Mouse (Mus musculus) limb, embryonic 14.5 days (tissue): Measurements from ENCODE around the gene Prim1. TPM values are rescaled to one million over a fixed set of nuclear protein-coding genes. Genes with fewer than 3 reads are reported as not detected.

ENCODE experiments used
- ATAC-seq: fragments of 200-750 bp; cut with Nextera tagmentation; 2 replicates; pipeline ENCODE4 v1.8.0; 2017; ENCODE audit warnings: low read depth, moderate number of reproducible peaks, moderate TSS enrichment; ENCODE audit not compliant: low FRiP score
- DNase-seq: peaks from one replicate; pipeline ENCODE4 v3.0.0-alpha.2; 2015; ENCODE audit warnings: low spot score
- H3K27ac ChIP-seq: fragments of 300-500 bp; sonication (generic); replicated peaks from 2 replicates; pipeline ENCODE4 v1.5.1; 2014; ENCODE audit warnings: low read depth, mild to moderate bottlenecking, low read length, moderate library complexity, mixed read lengths
- H3K27me3 ChIP-seq: fragments of 300-500 bp; sonication (generic); 2 replicates; pipeline ENCODE4 v1.6.1; 2014; ENCODE audit warnings: low read length, mixed read lengths; ENCODE audit not compliant: control insufficient read depth, insufficient read depth
- H3K36me3 ChIP-seq: fragments of 300-500 bp; sonication (generic); 2 replicates; pipeline ENCODE4 v1.6.1; 2014; ENCODE audit warnings: mild to moderate bottlenecking, low read length, moderate library complexity, mixed read lengths; ENCODE audit not compliant: control insufficient read depth, insufficient read depth
- H3K4me1 ChIP-seq: fragments of 300-500 bp; sonication (generic); 2 replicates; pipeline ENCODE4 v1.6.1; 2014; ENCODE audit warnings: antibody characterized with exemption, low read length, mixed read lengths; ENCODE audit not compliant: control insufficient read depth, insufficient read depth
- H3K4me2 ChIP-seq: fragments of 300-500 bp; sonication (generic); replicated peaks from 2 replicates; pipeline ENCODE4 v1.6.1; 2014; ENCODE audit warnings: low read depth, mild to moderate bottlenecking, low read length, moderate library complexity; ENCODE audit not compliant: severe bottlenecking
- H3K4me3 ChIP-seq: fragments of 300-500 bp; sonication (generic); replicated peaks from 2 replicates; pipeline ENCODE4 v1.5.1; 2014; ENCODE audit warnings: low read length
- H3K9ac ChIP-seq: fragments of 300-500 bp; sonication (generic); 2 replicates; pipeline ENCODE4 v1.6.1; 2014; ENCODE audit warnings: mild to moderate bottlenecking, low read depth, low read length, moderate library complexity; ENCODE audit not compliant: severe bottlenecking
- H3K9me3 ChIP-seq: fragments of 300-500 bp; sonication (generic); 2 replicates; pipeline ENCODE4 v1.6.1; 2016; ENCODE audit warnings: low read length; ENCODE audit not compliant: control insufficient read depth
- POLR2A ChIP-seq: fragments of 200-500 bp; IDR thresholded peaks from 2 replicates; pipeline ENCODE4 v1.8.0; 2012; ENCODE audit warnings: inconsistent platforms, mild to moderate bottlenecking, moderate library complexity, borderline replicate concordance; ENCODE audit not compliant: insufficient read depth, insufficient read length; ENCODE audit errors: extremely low read depth
- WGBS: fragments of 180-500 bp; shearing (Covaris S2); extraction: QIAGEN DNeasy Blood & Tissue Kit; methylation state at CpG from one replicate; pipeline ENCODE4 v1.1.7; 2014; 5-methylcytosine and 5-hydroxymethylcytosine counted together
- polyA plus RNA-seq, 2 experiments: library from polyadenylated mRNA; depleted of rRNA in 1 of 2; stranded (reverse) in 1 of 2; unstranded in 1 of 2; fragments of >200 nt; fragmentation: Nextera tagmentation in 1 of 2; extraction: Ambion mirVana in 1 of 2; gene quantifications; 2 replicates each; pipeline versions ENCODE4 v1.2.1 to v1.2.3; 2012 to 2014

Gene Prim1
- polyA plus RNA-seq, 2 experiments, result 59.5 to 73.9 TPM

DNA sequence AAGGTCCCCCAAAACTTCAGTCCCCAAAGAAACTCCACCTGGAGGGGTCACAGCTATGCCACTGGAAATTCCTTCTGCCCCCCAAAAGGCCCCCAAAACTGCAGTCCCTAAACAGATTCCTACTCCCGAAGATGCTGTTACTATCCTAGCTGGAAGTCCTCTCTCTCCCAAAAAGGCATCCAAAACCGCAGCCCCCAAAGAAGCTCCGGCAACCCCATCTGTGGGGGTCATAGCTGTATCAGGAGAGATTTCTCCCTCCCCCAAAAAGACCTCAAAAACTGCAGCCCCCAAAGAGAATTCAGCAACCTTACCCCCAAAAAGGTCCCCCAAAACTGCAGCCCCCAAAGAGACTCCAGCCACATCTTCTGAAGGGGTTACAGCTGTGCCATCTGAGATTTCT, 27.5 kb downstream of the Prim1 start:
- H3K4me1 ChIP-seq, result peaks cover 16% of the 10 kb centered on the region
- 85% methylated on average over 3 of the region's 3 CpGs for WGBS
- DNase-seq, result no peak
- no peak for TF ChIP-seq POLR2A
- no peak overlapping the region for H3K9ac ChIP-seq
- no peak overlapping the region for H3K4me3 ChIP-seq
- H3K9me3 ChIP-seq, result no peaks in the 10 kb centered on the region
- H3K4me2 ChIP-seq, result no peak overlapping the region
- H3K36me3 ChIP-seq, result peaks cover 89% of the 10 kb centered on the region
- ATAC-seq, result no peak
- no peak overlapping the region for H3K27ac ChIP-seq
- no peaks in the 10 kb centered on the region for H3K27me3 ChIP-seq

DNA sequence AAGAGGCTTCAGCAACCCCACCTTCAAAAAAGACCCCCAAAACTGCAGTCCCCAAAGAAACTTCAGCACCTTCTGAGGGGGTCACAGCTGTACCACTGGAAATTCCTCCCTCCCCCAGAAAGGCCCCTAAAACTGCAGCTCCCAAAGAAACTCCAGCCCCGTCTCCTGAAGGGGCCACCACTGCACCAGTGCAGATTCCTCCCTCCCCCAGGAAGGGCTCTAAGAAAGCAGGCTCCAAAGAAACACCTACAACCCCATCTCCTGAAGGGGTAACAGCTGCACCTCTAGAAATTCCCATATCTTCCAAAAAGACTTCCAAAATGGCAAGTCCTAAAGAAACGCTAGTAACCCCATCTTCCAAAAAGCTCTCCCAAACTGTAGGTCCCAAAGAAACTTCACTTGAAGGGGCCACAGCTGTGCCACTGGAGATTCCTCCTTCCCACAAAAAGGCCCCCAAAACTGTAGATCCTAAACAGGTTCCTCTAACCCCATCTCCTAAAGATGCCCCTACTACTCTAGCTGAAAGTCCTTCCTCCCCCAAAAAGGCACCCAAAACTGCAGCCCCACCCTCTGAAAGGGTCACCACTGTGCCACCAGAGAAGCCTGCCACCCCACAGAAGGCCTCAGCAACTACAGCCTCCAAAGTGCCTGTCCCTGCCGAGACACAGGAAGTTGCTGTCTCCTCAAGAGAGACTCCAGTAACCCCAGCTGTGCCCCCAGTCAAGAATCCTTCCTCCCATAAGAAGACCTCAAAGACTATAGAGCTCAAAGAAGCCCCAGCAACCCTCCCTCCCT, 28.3 kb downstream of the Prim1 start:
- Histone ChIP-seq H3K4me1 (peaks cover 11% of the 10 kb centered on the region), H3K9me3 (no peaks in the 10 kb centered on the region), H3K4me3 (no peak overlapping the region), H3K27ac (no peak overlapping the region), H3K36me3 (peaks cover 97% of the 10 kb centered on the region), H3K9ac (no peak overlapping the region), H3K27me3 (no peaks in the 10 kb centered on the region), H3K4me2 (no peak overlapping the region)
- ATAC-seq (no peak), DNase-seq (no peak)
- TF ChIP-seq POLR2A, result no peak
- 72% methylated on average over 3 of the region's 3 CpGs for WGBS

- Histone ChIP-seq H3K9ac (no peak overlapping the region), H3K27ac (no peak overlapping the region), H3K4me2 (no peak overlapping the region), H3K4me1 (no peaks in the 10 kb centered on the region), H3K9me3 (no peaks in the 10 kb centered on the region), H3K4me3 (no peak overlapping the region), H3K36me3 (peaks cover 81% of the 10 kb centered on the region), H3K27me3 (no peaks in the 10 kb centered on the region)
- WGBS, result 96% methylated on average over 8 of the region's 8 CpGs
- DNase-seq (no peak), ATAC-seq (no peak)
- TF ChIP-seq POLR2A, result no peak
Measured at GRCm38 (mm10) chr10:128048157-128048556, 33.2 kb downstream of the Prim1 start.

- H3K27ac ChIP-seq, result no peak overlapping the region
- no peak for TF ChIP-seq POLR2A
- DNase-seq (no peak), ATAC-seq (no peak)
- H3K4me2 ChIP-seq, result no peak overlapping the region
- H3K4me1 ChIP-seq, result no peaks in the 10 kb centered on the region
- WGBS, result 90% methylated on average over 2 of the region's 2 CpGs
- H3K36me3 ChIP-seq, result peaks cover 66% of the 10 kb centered on the region
- H3K9ac ChIP-seq, result no peak overlapping the region
- no peaks in the 10 kb centered on the region for H3K27me3 ChIP-seq
- H3K4me3 ChIP-seq, result no peak overlapping the region
- no peaks in the 10 kb centered on the region for H3K9me3 ChIP-seq
Measured at GRCm38 (mm10) chr10:128049741-128050140, 34.8 kb downstream of the Prim1 start.

DNA sequence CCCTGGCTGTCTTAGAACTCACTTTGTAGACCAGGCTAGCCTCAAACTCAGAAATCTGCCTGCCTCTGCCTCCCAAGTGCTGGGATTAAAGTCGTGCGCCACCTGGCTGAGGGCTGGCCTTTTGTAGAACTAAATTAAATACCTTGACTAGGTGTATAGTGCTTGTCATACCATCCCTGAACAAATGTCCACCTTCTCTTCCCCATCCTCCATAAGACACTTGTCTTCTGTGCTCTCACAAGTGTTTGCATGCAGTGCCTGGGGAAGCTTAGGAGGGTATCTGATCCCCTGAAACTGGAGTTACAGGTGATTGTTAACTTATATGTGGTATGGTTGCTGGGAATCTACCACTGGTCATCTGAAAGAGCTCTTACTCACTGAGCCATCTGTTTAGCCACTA, 35.4 kb downstream of the Prim1 start:
- Histone ChIP-seq H3K27ac (no peak overlapping the region), H3K9ac (no peak overlapping the region), H3K9me3 (no peaks in the 10 kb centered on the region), H3K4me2 (no peak overlapping the region), H3K4me3 (no peak overlapping the region), H3K36me3 (peaks cover 60% of the 10 kb centered on the region), H3K4me1 (no peaks in the 10 kb centered on the region), H3K27me3 (no peaks in the 10 kb centered on the region)
- no peak for DNase-seq
- no peak for ATAC-seq
- no peak for TF ChIP-seq POLR2A
- 89% methylated on average over 2 of the region's 2 CpGs for WGBS
